Mouse (Mus musculus): ENCODE data around the gene Ethe1.

The Ethe1 gene

DNA sequence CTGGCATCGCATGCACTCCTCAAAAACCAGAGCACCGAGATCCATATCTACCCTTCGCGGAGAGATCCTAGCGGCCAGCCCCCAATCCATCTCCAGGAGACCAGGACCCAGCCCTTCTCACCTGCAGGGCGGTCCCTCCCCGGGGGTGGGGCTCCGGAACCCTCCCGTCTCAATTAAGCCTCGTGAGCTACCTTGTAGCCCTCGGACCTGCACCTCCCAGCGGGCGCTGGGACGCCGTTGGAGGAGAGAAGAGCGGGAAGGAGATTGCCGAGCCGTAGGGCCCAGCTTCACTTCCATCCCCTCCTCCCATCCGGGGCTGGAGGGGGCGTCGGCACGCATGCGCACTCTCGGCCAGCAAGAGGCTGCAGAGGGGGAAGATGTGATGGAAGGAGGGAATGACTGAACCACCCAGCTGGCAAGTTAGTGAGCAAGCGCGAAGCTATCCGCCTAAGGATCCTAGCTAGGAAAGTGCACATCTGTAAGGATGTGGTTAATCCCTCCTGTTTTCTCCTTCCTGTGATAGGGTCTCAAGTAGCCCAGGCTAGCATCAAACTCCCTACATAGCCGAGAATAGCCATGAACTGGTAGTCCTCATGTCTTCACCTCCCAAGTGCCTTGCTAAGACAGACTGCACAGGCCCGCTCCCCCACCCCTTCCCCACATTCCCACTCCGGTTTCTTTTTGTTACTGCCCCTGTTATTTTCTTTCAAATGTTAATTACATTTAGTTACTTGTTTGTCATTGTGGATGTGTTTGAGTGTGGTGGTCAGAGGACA, at the start of gene Ethe1, which contains the start of gene Zfp575:
TSS of gene Ethe1 (plus strand) at position 214 of the 776 bp plus-strand sequence.
TSS of gene Zfp575 (minus strand) at position 312 of the 776 bp plus-strand sequence.
- no peak for DNase-seq (ENCODE audit: low read depth, low spot score)

DNA sequence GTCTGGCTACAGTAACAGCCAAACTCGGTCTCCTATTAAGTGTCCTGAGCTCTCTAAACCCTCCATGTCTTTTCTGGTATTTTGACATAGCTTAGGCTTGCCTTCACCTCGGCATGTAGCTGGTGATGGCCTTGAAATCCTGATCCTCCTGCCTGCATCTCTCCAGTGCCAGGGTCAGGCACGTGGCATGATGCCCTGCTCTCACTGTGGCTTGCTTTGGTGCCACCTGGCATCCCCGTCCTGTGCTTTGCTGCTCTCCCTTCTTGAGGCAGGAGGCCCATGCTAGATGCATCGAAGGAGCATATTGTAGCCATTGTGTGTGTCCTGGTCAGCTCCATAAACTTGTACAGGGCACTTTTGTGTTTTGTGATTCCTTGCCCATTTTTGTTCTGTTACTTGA, 49.8 kb upstream of the Ethe1 start:
- DNase-seq (ENCODE audit: low read depth, low spot score): no peak

- no peak for DNase-seq (ENCODE audit: low read depth, low spot score)
Measured at GRCm38 (mm10) chr7:24538154-24538553, 49.2 kb upstream of the Ethe1 start.

DNA sequence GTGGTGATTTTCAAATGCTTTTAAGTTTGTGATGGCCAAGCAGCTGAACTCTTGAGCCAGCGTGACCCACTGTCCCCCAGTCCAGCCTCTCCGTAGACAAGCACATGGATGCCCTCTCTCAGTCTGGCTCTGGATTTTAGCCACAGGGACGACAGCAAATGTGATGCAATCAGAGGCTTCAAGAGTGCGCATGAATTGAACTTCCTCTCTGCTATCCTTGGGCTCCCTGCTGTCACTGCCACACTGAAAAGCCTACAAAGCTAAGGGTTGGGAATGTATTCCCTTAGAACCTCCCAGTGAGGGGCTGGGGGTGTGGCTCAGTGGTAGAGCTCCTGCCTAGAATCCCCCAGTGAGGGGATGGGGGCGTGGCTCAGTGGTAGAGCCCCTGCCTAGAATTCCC, 48.6 kb upstream of the Ethe1 start:
- no peak for DNase-seq (ENCODE audit: low read depth, low spot score)

GRCm38 (mm10) chr7:24539686-24540085, 47.7 kb upstream of the Ethe1 start:
- DNase-seq (ENCODE audit: low read depth, low spot score): no peak

- no peak for DNase-seq (ENCODE audit: low read depth, low spot score)
Measured at GRCm38 (mm10) chr7:24544506-24544905, 42.8 kb upstream of the Ethe1 start.

DNA sequence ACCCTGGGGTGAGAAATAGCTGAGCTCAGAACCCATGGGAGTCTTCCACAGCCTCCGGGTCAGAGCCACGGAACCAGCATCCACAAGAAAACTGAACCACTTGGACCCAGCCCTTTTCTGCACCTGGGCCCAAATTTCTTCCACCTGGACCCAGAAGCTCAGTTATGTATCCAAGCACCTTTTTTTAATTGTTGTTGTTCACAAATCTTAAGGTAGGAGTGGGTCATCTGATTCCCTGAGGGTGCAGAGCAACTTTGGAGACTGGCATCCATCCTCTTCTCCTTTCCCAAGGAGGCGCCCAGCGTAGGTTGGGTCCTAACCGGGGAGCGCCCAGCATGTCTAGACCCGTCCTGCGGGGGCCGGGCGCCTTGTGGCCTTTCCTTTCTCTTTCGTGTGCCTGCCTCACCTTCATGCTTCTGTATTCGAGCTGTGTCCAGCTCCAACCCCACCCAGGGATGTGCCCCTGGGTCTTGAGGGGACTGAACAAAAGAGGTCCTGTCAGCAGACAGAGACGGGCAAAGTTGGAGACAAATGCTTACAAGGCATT, 41.2 kb upstream of the Ethe1 start, which contains the start of the genes Pinlyp and Xrcc1:
TSS of gene Pinlyp (minus strand) at position 51 of the 547 bp plus-strand sequence.
TSS of gene Xrcc1 (plus strand) at position 222 of the 547 bp plus-strand sequence.
- DNase-seq (ENCODE audit: low read depth, low spot score): no peak

- DNase-seq (ENCODE audit: low read depth, low spot score): peak; percentile 92
Measured at GRCm38 (mm10) chr7:24546634-24547389, 40.5 kb upstream of the Ethe1 start.

DNA sequence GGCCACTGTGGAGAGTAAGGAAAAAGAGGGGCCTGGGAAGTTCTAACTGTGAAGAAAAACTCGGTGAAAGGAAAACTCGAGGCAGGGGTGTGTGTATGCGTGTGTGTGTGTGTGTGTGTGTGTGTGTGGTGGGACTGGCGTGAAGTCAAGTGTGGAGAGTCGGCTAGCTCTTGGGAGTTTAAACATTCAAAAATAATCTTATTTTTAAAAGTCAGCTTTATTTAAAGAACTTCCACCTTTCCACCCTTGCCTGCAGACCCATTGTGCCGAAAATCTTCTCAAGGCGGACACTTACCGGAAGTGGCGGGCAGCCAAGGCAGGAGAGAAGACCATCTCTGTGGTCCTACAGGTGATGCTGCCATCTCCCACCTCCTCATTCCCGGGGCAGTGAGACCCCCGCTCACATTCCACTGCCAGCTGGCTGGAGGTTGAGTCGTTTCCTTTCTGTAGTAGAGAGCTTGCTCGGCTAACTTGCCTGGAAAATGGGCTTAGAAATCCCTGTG, 39.8 kb upstream of the Ethe1 start:
- no peak for DNase-seq (ENCODE audit: low read depth, low spot score)

- no peak for DNase-seq (ENCODE audit: low read depth, low spot score)
Measured at GRCm38 (mm10) chr7:24551985-24552759, 35.2 kb upstream of the Ethe1 start.

- no peak for DNase-seq (ENCODE audit: low read depth, low spot score)
Measured at GRCm38 (mm10) chr7:24555786-24556185, 31.6 kb upstream of the Ethe1 start.

- no peak for DNase-seq (ENCODE audit: low read depth, low spot score)
Measured at GRCm38 (mm10) chr7:24561450-24561849, 25.9 kb upstream of the Ethe1 start.

DNA sequence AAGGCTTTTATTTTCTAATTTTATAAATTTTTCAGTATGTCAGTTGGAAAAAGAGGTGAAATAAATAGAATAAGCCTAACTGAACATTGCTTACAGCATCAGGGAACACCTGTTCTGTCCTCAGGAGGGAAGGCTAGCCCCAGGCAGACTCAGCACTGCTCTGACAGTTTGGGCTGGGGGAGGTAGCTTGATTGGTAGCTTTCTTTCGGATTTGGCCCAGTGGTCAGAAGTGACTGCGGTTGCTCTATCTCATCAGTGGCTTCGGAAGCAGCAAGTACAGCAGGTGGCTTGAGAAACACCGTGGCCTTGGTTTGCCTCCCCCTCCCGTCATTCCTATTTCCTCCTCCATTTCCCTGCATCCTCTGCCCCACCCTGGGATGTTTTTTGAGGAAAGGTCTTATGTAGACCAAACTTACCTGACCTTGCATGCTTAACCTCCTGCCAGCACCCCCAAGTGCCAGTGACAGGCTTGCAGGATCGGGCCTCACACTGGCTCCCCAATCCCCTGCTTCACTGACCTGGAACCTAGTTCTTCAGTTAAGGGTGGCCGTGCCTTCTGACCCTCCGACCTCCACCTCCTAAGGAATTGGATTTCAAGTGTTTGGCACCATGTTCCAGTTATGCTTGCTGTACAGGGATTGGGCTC, 24.0 kb upstream of the Ethe1 start:
- no peak for DNase-seq (ENCODE audit: low read depth, low spot score)

GRCm38 (mm10) chr7:24563837-24564206, 23.5 kb upstream of the Ethe1 start:
- no peak for DNase-seq (ENCODE audit: low read depth, low spot score)

DNA sequence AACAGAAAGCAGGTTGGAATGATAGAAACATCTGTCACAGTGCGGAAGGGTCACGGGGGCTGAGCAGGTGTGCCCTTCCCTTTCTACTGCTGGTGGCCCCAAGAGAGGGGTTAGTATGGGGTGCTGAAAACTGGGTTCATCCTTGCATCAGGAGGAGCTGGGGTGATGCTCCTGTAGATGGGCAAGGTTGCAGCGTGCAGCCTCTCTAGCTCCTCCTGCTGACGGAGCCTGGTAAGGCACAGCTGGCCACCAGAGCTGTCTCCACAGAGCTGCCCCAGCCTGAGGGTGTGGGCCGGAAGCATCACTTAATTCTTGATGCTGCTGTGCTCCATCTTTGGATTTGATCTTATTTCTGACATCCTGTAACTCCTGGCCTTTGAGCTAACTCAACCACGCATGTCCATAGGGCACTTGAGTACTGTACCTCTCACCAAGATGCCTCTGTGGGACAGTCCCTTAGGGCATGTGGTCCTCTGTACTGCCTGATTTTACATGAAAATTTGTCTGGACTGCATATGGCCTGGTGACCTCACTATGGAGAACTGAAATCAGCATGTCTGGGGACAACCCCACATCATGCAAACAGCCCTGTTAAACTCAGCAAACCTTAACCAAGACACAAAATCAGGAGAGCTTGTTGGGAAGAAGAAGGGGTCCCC, 22.6 kb upstream of the Ethe1 start:
- peak; percentile 42 for DNase-seq (ENCODE audit: low read depth, low spot score)

DNA sequence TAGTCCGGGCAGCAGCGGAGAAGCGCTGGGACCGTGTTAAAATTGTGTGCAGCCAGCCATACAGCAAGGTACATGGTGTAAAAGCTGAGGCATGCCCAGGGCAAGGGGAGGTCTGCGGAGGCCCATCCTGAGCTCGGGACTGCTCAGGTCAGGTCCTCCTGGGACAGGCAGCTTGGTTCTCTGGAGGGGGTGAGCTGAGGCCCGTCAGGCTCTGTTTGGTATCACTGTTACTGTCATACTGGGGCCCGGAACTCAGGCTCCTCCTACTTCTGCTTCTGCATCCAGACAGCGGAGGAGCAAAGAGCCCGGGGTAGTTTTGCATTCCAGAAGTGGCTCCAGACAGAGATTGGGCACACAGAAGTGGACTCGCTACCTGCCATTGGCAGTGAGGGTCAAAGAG, 21.7 kb upstream of the Ethe1 start:
- DNase-seq (ENCODE audit: low read depth, low spot score): no peak

GRCm38 (mm10) chr7:24566206-24566605, 21.1 kb upstream of the Ethe1 start:
- no peak for DNase-seq (ENCODE audit: low read depth, low spot score)

- no peak for DNase-seq (ENCODE audit: low read depth, low spot score)
Measured at GRCm38 (mm10) chr7:24568512-24568911, 18.8 kb upstream of the Ethe1 start.

DNA sequence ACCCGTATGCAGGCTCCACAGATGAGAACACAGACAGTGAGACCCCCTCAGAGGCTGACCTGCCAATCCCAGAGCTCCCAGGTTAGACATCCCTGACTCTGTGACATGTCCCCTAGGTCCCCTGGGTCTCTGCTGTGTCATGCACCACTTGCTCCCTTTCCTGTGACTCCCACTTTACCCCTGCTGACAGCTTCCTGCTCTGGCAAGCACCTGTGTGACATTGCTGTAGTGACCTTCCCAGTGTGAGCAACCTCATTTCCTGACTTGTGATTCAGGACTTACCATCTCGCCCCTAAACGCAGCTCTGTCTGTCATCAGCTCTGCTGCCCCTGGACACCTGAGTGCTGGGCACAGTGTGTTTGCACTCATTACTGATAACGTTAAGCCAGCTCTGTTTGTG, 16.3 kb upstream of the Ethe1 start:
- DNase-seq (ENCODE audit: low read depth, low spot score): no peak

- DNase-seq (ENCODE audit: low read depth, low spot score): no peak
Measured at GRCm38 (mm10) chr7:24572455-24572854, 14.9 kb upstream of the Ethe1 start.

Measured in WW6 (cell line).